Mouse (Mus musculus) cortical plate, adult 2 months (tissue): ENCODE measurements at regions not wholly inside any gene's neighbourhood (a gene's known extent, or its start where the extent isn't known, plus 50 kb on each side); places are given as distances from the start of the nearest gene placed in this dataset.

Source experiments
- CTCF ChIP-seq: fragments of 200-500 bp; IDR thresholded peaks from 2 replicates; pipeline ENCODE4 v1.5.1; 2011; ENCODE audit warnings: mild to moderate bottlenecking, control low read depth, low read length; ENCODE audit not compliant: insufficient read depth; ENCODE audit errors: extremely low read depth
- POLR2A ChIP-seq: fragments of 200-500 bp; IDR thresholded peaks from 2 replicates; pipeline ENCODE4 v1.6.1; 2011; ENCODE audit warnings: mild to moderate bottlenecking, low read length, control low read depth; ENCODE audit not compliant: insufficient read depth; ENCODE audit errors: extremely low read depth

DNA sequence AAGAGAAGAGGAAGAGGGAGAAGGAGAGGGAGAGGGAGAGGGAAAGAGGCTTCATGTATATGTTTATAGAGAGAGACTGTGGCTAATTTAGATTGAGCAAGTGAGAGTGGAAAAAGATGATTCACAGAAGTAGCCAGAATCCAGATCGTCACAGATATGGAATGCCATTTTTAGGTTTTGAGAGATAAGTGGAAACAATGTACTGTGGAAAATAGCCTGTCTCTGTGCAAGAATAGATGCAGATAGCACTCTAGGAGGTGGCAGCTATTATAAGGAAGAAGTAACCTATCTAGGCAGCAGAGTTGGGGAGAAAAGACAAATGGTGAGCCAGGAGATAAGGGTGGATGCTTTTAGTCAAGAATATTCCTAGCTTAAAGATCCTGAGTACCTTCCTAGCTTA is 536.5 kb downstream of the Otol1 start:
- TF ChIP-seq POLR2A (no peak), CTCF (no peak)
